Mouse (Mus musculus) cerebellum, postnatal 14 days (tissue): Measurements from ENCODE around the gene Ttc33.
A peak's percentile ranks its signal among the peaks of the same experiment; 100 is the strongest.
"Not testable (repeated sequence)": the region's sequence is repeated elsewhere in the genome, so short reads cannot be mapped to it uniquely, and the experiment has no call there.

Experiments used
- DNase-seq, 2 experiments: peaks; one replicate each; pipeline ENCODE4 v3.0.0; 2021; ENCODE audit warnings: mixed read lengths in 2 of 2

Ttc33 gene

GRCm38 (mm10) chr15:5186293-5186675 is 959 bp downstream of the Ttc33 start:
- DNase-seq: no peak

GRCm38 (mm10) chr15:5187116-5187515 is 1.8 kb downstream of the Ttc33 start:
- DNase-seq: no peak

GRCm38 (mm10) chr15:5188029-5188428 is 2.7 kb downstream of the Ttc33 start:
- DNase-seq: no peak

- DNase-seq: peak; percentile 13 to 23
Observed at GRCm38 (mm10) chr15:5189504-5190093, 4.3 kb downstream of the Ttc33 start.

GRCm38 (mm10) chr15:5193833-5194232 is 8.5 kb downstream of the Ttc33 start:
- peak in 1 of 2 experiments; percentile 17 for DNase-seq

- no peak for DNase-seq
Observed at GRCm38 (mm10) chr15:5194446-5194845, 9.1 kb downstream of the Ttc33 start.

GRCm38 (mm10) chr15:5194931-5195330 is 9.6 kb downstream of the Ttc33 start:
- DNase-seq: no peak

- DNase-seq: no peak
Observed at GRCm38 (mm10) chr15:5195987-5196514, 10.7 kb downstream of the Ttc33 start.

GRCm38 (mm10) chr15:5196691-5197090 is 11.4 kb downstream of the Ttc33 start:
- no peak for DNase-seq

- DNase-seq: no peak
Observed at GRCm38 (mm10) chr15:5205222-5205621, 19.9 kb downstream of the Ttc33 start.

- no peak for DNase-seq
Observed at GRCm38 (mm10) chr15:5209116-5209515, 23.8 kb downstream of the Ttc33 start.

GRCm38 (mm10) chr15:5220491-5220890 is 35.2 kb downstream of the Ttc33 start:
- no peak for DNase-seq

- not testable (repeated sequence) for DNase-seq
Observed at GRCm38 (mm10) chr15:5230746-5231145, 45.4 kb downstream of the Ttc33 start.

GRCm38 (mm10) chr15:5234659-5235058 is 49.3 kb downstream of the Ttc33 start:
- no peak for DNase-seq

- DNase-seq: peak; percentile 39 to 60
Observed at GRCm38 (mm10) chr15:5235527-5235926, 50.2 kb downstream of the Ttc33 start.

GRCm38 (mm10) chr15:5236538-5236937 is 51.2 kb downstream of the Ttc33 start:
- DNase-seq: peak; percentile 87 to 89

GRCm38 (mm10) chr15:5237012-5237660 is 51.8 kb downstream of the Ttc33 start:
- DNase-seq: no peak

- DNase-seq: no peak
Observed at GRCm38 (mm10) chr15:5238073-5238472, 52.7 kb downstream of the Ttc33 start.

- no peak for DNase-seq
Observed at GRCm38 (mm10) chr15:5238553-5238952, 53.2 kb downstream of the Ttc33 start.

GRCm38 (mm10) chr15:5239361-5239760 is 54.0 kb downstream of the Ttc33 start:
- DNase-seq: no peak

GRCm38 (mm10) chr15:5239901-5240300 is 54.6 kb downstream of the Ttc33 start:
- DNase-seq: no peak

- no peak for DNase-seq
Observed at GRCm38 (mm10) chr15:5240360-5240759, 55.0 kb downstream of the Ttc33 start.

- DNase-seq: peak; percentile 24 to 25
Observed at GRCm38 (mm10) chr15:5241304-5242201, 56.2 kb downstream of the Ttc33 start.
